Mouse (Mus musculus) kidney, embryonic 14.5 days (tissue): Measurements from ENCODE around the gene Etv1. TPM values are rescaled to one million over a fixed set of nuclear protein-coding genes. Genes with fewer than 3 reads are reported as not detected.

ENCODE experiments used
- ATAC-seq: fragments of 200-750 bp; cut with Nextera tagmentation; 2 replicates; pipeline ENCODE4 v1.8.0; 2017; ENCODE audit warnings: moderate number of reproducible peaks, mild to moderate bottlenecking, moderate TSS enrichment, moderate library complexity; ENCODE audit not compliant: low FRiP score, low TSS enrichment
- H3K27ac ChIP-seq: fragments of 300-500 bp; sonication (generic); 2 replicates; pipeline ENCODE4 v1.5.1; 2014; ENCODE audit warnings: low read depth, mild to moderate bottlenecking, low read length, moderate library complexity, mixed read lengths
- H3K27me3 ChIP-seq: fragments of 300-500 bp; sonication (generic); 2 replicates; pipeline ENCODE4 v1.6.1; 2014; ENCODE audit warnings: mild to moderate bottlenecking, low read length; ENCODE audit not compliant: control insufficient read depth, insufficient read depth
- H3K36me3 ChIP-seq: fragments of 300-500 bp; sonication (generic); 2 replicates; pipeline ENCODE4 v1.6.1; 2014; ENCODE audit warnings: low read length, mixed read lengths; ENCODE audit not compliant: control insufficient read depth, insufficient read depth
- H3K4me1 ChIP-seq: fragments of 300-500 bp; sonication (generic); 2 replicates; pipeline ENCODE4 v1.6.1; 2014; ENCODE audit warnings: low read length, mixed read lengths; ENCODE audit not compliant: control insufficient read depth, insufficient read depth
- H3K4me2 ChIP-seq: fragments of 300-500 bp; sonication (generic); replicated peaks from 2 replicates; pipeline ENCODE4 v1.6.1; 2014; ENCODE audit warnings: low read depth, mild to moderate bottlenecking, low read length
- H3K4me3 ChIP-seq: fragments of 300-500 bp; sonication (generic); 2 replicates; pipeline ENCODE4 v1.5.1; 2014; ENCODE audit warnings: mild to moderate bottlenecking, low read length
- H3K9ac ChIP-seq: fragments of 300-500 bp; sonication (generic); 2 replicates; pipeline ENCODE4 v1.6.1; 2014; ENCODE audit warnings: low read depth, mild to moderate bottlenecking, low read length, moderate library complexity
- H3K9me3 ChIP-seq: fragments of 300-500 bp; sonication (generic); 2 replicates; pipeline ENCODE4 v1.6.1; 2016; ENCODE audit warnings: low read length; ENCODE audit not compliant: control insufficient read depth
- WGBS: fragments of 180-500 bp; shearing (Covaris S2); extraction: QIAGEN DNeasy Blood & Tissue Kit; methylation state at CpG from one replicate; pipeline ENCODE4 v1.1.7; 2014; 5-methylcytosine and 5-hydroxymethylcytosine counted together
- polyA plus RNA-seq: library from polyadenylated mRNA; unstranded; fragments of >200 nt; fragmentation: Nextera tagmentation; extraction: Ambion mirVana; gene quantifications from 2 replicates; pipeline ENCODE4 v1.2.1, GENCODE M21; 2014

Gene Etv1
- polyA plus RNA-seq, 1 experiment from 2014 or later = 12.7 TPM

- no peak for ATAC-seq
- 89% methylated on average over 7 of the region's 7 CpGs for WGBS
Measured at GRCm38 (mm10) chr12:38860168-38861115, 81.3 kb downstream of the Etv1 start.

GRCm38 (mm10) chr12:38863395-38863794 lies 84.2 kb downstream of the Etv1 start:
- no peak for ATAC-seq
- Histone ChIP-seq H3K9ac (no peak overlapping the region), H3K4me1 (no peaks in the 10 kb centered on the region), H3K4me2 (no peak overlapping the region), H3K4me3 (no peak overlapping the region), H3K36me3 (no peaks in the 10 kb centered on the region), H3K27ac (no peak overlapping the region), H3K9me3 (no peaks in the 10 kb centered on the region), H3K27me3 (no peaks in the 10 kb centered on the region)
- WGBS = 64% methylated on average over 4 of the region's 4 CpGs

More at GRCm38 (mm10) chr12:38860168-38861115, 81.3 kb downstream of the Etv1 start:
- Histone ChIP-seq H3K9ac (no peak overlapping the region), H3K4me2 (no peak overlapping the region), H3K36me3 (no peaks in the 10 kb centered on the region), H3K4me3 (no peak overlapping the region), H3K27ac (no peak overlapping the region), H3K27me3 (no peaks in the 10 kb centered on the region), H3K4me1 (no peaks in the 10 kb centered on the region), H3K9me3 (no peaks in the 10 kb centered on the region)

GRCm38 (mm10) chr12:38863982-38864828 lies 85.0 kb downstream of the Etv1 start:
- Histone ChIP-seq H3K4me1 (no peaks in the 10 kb centered on the region), H3K4me3 (no peak overlapping the region), H3K36me3 (no peaks in the 10 kb centered on the region), H3K4me2 (no peak overlapping the region), H3K9me3 (no peaks in the 10 kb centered on the region), H3K27me3 (no peaks in the 10 kb centered on the region), H3K27ac (no peak overlapping the region), H3K9ac (no peak overlapping the region)
- 70% methylated on average over 3 of the region's 3 CpGs for WGBS
- ATAC-seq = no peak

GRCm38 (mm10) chr12:38874470-38874995 lies 95.4 kb downstream of the Etv1 start:
- Histone ChIP-seq H3K4me3 (no peak overlapping the region), H3K4me1 (no peaks in the 10 kb centered on the region), H3K36me3 (no peaks in the 10 kb centered on the region), H3K4me2 (no peak overlapping the region), H3K9me3 (no peaks in the 10 kb centered on the region), H3K27me3 (no peaks in the 10 kb centered on the region), H3K9ac (no peak overlapping the region), H3K27ac (no peak overlapping the region)
- ATAC-seq = no peak

- no peaks in the 10 kb centered on the region for H3K9me3 ChIP-seq
- H3K27ac ChIP-seq = no peak overlapping the region
- no peak overlapping the region for H3K4me3 ChIP-seq
- H3K4me1 ChIP-seq = no peaks in the 10 kb centered on the region
- no peaks in the 10 kb centered on the region for H3K36me3 ChIP-seq
- H3K27me3 ChIP-seq = no peaks in the 10 kb centered on the region
- H3K4me2 ChIP-seq = no peak overlapping the region
- 77% methylated on average over 3 of the region's 3 CpGs for WGBS
- no peak overlapping the region for H3K9ac ChIP-seq
- no peak for ATAC-seq
Measured at GRCm38 (mm10) chr12:38904516-38904915, 125.3 kb downstream of the Etv1 start.

GRCm38 (mm10) chr12:38906314-38906713 lies 127.1 kb downstream of the Etv1 start:
- ATAC-seq = no peak
- Histone ChIP-seq H3K36me3 (no peaks in the 10 kb centered on the region), H3K9ac (no peak overlapping the region), H3K27ac (no peak overlapping the region), H3K27me3 (no peaks in the 10 kb centered on the region), H3K4me3 (no peak overlapping the region), H3K4me2 (no peak overlapping the region), H3K4me1 (no peaks in the 10 kb centered on the region), H3K9me3 (no peaks in the 10 kb centered on the region)
- 73% methylated on average over 6 of the region's 6 CpGs for WGBS

- no peak for ATAC-seq
- no peak overlapping the region for H3K4me2 ChIP-seq
- WGBS = 46% methylated on average over 9 of the region's 9 CpGs
Measured at GRCm38 (mm10) chr12:38906812-38907211, 127.6 kb downstream of the Etv1 start.

GRCm38 (mm10) chr12:38908947-38909346 lies 129.8 kb downstream of the Etv1 start:
- WGBS = 88% methylated on average over 3 of the region's 3 CpGs
- Histone ChIP-seq H3K4me1 (no peaks in the 10 kb centered on the region), H3K9me3 (no peaks in the 10 kb centered on the region), H3K27ac (no peak overlapping the region), H3K36me3 (no peaks in the 10 kb centered on the region), H3K4me2 (no peak overlapping the region), H3K4me3 (no peak overlapping the region), H3K27me3 (no peaks in the 10 kb centered on the region), H3K9ac (no peak overlapping the region)
- no peak for ATAC-seq

More at GRCm38 (mm10) chr12:38906812-38907211, 127.6 kb downstream of the Etv1 start:
- no peaks in the 10 kb centered on the region for H3K36me3 ChIP-seq
- H3K9me3 ChIP-seq = no peaks in the 10 kb centered on the region
- no peak overlapping the region for H3K4me3 ChIP-seq
- no peaks in the 10 kb centered on the region for H3K27me3 ChIP-seq
- no peak overlapping the region for H3K9ac ChIP-seq
- no peaks in the 10 kb centered on the region for H3K4me1 ChIP-seq
- no peak overlapping the region for H3K27ac ChIP-seq
